Mouse (Mus musculus): Measurements from ENCODE around the gene Dolpp1. TPM values are rescaled to one million over a fixed set of nuclear protein-coding genes. Genes with fewer than 3 reads are reported as not detected.

The Dolpp1 gene
- total RNA-seq, 1 experiment: 55.6 TPM

DNA sequence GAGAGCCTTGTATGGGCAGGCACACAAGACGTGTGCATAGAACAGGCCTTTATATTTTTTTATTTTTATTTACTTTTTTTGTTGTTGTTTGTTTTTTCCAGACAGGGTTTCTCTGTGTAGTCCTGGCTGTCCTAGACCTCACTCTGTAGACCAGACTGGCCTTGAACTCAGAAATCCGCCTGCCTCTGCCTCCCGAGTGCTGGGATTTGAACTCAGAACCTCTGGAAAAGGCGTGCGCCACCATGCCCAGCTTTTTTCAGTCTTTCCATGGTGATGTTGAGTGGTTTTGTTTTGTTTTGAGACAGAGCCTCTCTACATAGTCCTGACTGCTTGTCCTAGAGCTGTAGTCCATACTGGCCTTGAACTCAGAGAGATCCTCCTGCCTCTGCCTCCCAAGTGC lies 19.3 kb upstream of the Dolpp1 start:
- Histone ChIP-seq H3K27ac (ENCODE audit: insufficient read depth, low read depth, low read length, poor library complexity, severe bottlenecking) (no peak overlapping the region), H3K9me3 (ENCODE audit: control insufficient read depth, insufficient read depth, low read depth, low read length) (no peaks in the 10 kb centered on the region), H3K36me3 (ENCODE audit: control insufficient read depth, insufficient read depth, low read length, poor library complexity, severe bottlenecking) (peaks cover 55% of the 10 kb centered on the region), H3K9ac (ENCODE audit: insufficient read depth, low read depth, low read length, poor library complexity, severe bottlenecking) (no peak overlapping the region), H3K4me1 (ENCODE audit: control insufficient read depth in 2 of 2, insufficient read depth in 2 of 2, low read length in 2 of 2, poor library complexity in 1 of 2) (no peaks in the 10 kb centered on the region), H3K4me3 (ENCODE audit: insufficient read depth in 1 of 2, low read depth in 1 of 2, low read length in 2 of 2, poor library complexity in 1 of 2, severe bottlenecking in 1 of 2) (no peak overlapping the region)
- TF ChIP-seq MAFK (IDR thresholded peaks at IDR 0.05; ENCODE audit: insufficient read depth, low read depth, low read length) (no peak), ZC3H11A (IDR thresholded peaks at IDR 0.05; ENCODE audit: borderline replicate concordance, low read depth, low read length) (no peak), HCFC1 (IDR thresholded peaks at IDR 0.05; ENCODE audit: borderline replicate concordance, insufficient read depth, low read length) (no peak), CHD2 (IDR thresholded peaks at IDR 0.05; ENCODE audit: low read depth, low read length) (no peak), ZNF384 (IDR thresholded peaks at IDR 0.05; ENCODE audit: low read depth, low read length) (no peak)
- in situ Hi-C loops (cut with MboI; ENCODE audit: low sequenced_read_pairs in 2 of 2, unreplicated experiment in 2 of 2): no loop called here
- DNase-seq (ENCODE audit: low read depth, low spot score): no peak

DNA sequence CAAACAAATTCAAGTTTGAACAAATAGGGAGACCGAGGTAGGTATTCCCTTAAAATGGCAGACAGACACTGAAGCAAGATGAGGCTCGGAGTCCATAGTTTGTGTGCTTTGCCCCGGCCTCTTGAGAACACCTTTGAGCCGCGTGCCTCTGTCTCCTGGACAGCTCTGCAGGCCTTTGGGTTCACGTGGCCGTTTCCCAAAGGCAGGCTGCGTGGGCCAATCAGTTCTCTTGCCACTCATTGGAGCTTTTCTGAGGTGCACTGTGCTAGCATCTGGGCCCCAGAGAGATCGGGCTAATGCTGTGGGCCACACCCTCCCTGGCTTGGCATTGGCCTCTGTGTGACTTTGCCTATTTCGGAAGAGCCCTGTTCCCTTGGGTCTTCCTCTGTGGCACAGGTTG lies 16.2 kb upstream of the Dolpp1 start:
- H3K4me1 ChIP-seq (ENCODE audit: control insufficient read depth in 2 of 2, insufficient read depth in 2 of 2, low read length in 2 of 2, poor library complexity in 1 of 2): no peaks in the 10 kb centered on the region
- H3K27ac ChIP-seq (ENCODE audit: insufficient read depth, low read depth, low read length, poor library complexity, severe bottlenecking): no peak overlapping the region
- in situ Hi-C loops (cut with MboI; ENCODE audit: low sequenced_read_pairs in 2 of 2, unreplicated experiment in 2 of 2): no loop called here
- H3K36me3 ChIP-seq (ENCODE audit: control insufficient read depth, insufficient read depth, low read length, poor library complexity, severe bottlenecking): peaks cover 49% of the 10 kb centered on the region
- TF ChIP-seq ZNF384 (IDR thresholded peaks at IDR 0.05; ENCODE audit: low read depth, low read length) (no peak), CHD2 (IDR thresholded peaks at IDR 0.05; ENCODE audit: low read depth, low read length) (no peak), HCFC1 (IDR thresholded peaks at IDR 0.05; ENCODE audit: borderline replicate concordance, insufficient read depth, low read length) (no peak), MAFK (IDR thresholded peaks at IDR 0.05; ENCODE audit: insufficient read depth, low read depth, low read length) (no peak), ZC3H11A (IDR thresholded peaks at IDR 0.05; ENCODE audit: borderline replicate concordance, low read depth, low read length) (no peak)
- H3K9me3 ChIP-seq (ENCODE audit: control insufficient read depth, insufficient read depth, low read depth, low read length): no peaks in the 10 kb centered on the region
- H3K4me3 ChIP-seq (ENCODE audit: insufficient read depth in 1 of 2, low read depth in 1 of 2, low read length in 2 of 2, poor library complexity in 1 of 2, severe bottlenecking in 1 of 2): no peak overlapping the region
- H3K9ac ChIP-seq (ENCODE audit: insufficient read depth, low read depth, low read length, poor library complexity, severe bottlenecking): no peak overlapping the region
- DNase-seq (ENCODE audit: low read depth, low spot score): no peak

DNA sequence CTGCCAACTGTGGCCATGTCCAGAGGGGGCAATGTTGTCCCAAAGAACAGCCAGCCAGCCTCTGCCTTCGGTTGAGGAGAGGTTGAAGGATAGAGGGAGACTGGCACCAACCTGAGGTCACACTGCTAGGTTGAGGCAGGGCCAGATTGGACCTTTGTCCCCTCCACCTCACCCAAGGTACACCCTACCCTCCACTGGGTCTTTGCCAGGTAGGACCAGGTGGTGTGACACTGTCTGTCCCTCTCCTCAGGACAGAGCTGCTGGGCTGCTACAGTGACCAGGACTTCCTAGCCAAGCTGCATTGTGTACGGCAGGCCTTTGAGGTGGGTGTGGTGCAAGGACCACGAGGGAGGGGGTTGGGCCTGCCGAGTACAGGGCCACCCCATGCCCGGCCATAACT lies 14.3 kb upstream of the Dolpp1 start:
- Histone ChIP-seq H3K4me1 (ENCODE audit: control insufficient read depth in 2 of 2, insufficient read depth in 2 of 2, low read length in 2 of 2, poor library complexity in 1 of 2) (no peaks in the 10 kb centered on the region), H3K9me3 (ENCODE audit: control insufficient read depth, insufficient read depth, low read depth, low read length) (no peaks in the 10 kb centered on the region), H3K9ac (ENCODE audit: insufficient read depth, low read depth, low read length, poor library complexity, severe bottlenecking) (no peak overlapping the region), H3K27ac (ENCODE audit: insufficient read depth, low read depth, low read length, poor library complexity, severe bottlenecking) (no peak overlapping the region), H3K36me3 (ENCODE audit: control insufficient read depth, insufficient read depth, low read length, poor library complexity, severe bottlenecking) (peaks cover 51% of the 10 kb centered on the region), H3K4me3 (ENCODE audit: insufficient read depth in 1 of 2, low read depth in 1 of 2, low read length in 2 of 2, poor library complexity in 1 of 2, severe bottlenecking in 1 of 2) (no peak overlapping the region)
- in situ Hi-C loops (cut with MboI; ENCODE audit: low sequenced_read_pairs in 2 of 2, unreplicated experiment in 2 of 2): no loop called here
- TF ChIP-seq CHD2 (IDR thresholded peaks at IDR 0.05; ENCODE audit: low read depth, low read length) (no peak), HCFC1 (IDR thresholded peaks at IDR 0.05; ENCODE audit: borderline replicate concordance, insufficient read depth, low read length) (no peak), ZC3H11A (IDR thresholded peaks at IDR 0.05; ENCODE audit: borderline replicate concordance, low read depth, low read length) (no peak)
- DNase-seq (ENCODE audit: low read depth, low spot score): no peak

DNA sequence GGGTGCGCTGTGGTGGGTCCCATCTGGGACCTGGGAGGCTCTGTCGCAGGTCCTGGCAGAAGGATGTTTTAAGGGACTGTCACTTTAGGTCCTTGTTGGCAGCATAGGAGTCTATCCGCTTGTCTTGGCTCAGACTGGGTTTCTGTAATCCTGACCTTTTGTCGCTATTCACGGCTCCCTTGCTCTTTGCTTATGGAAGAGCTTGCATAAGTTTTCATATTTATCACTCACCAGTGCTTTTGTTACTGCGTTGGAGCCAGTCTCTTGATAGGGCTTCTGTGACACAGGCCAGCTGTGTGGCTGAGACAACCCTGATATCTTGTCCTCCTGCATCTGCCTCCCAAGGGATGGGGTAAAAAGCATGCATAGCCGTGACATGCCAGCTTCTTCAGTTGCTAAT lies 12.7 kb upstream of the Dolpp1 start:
- Histone ChIP-seq H3K27ac (ENCODE audit: insufficient read depth, low read depth, low read length, poor library complexity, severe bottlenecking) (no peak overlapping the region), H3K9ac (ENCODE audit: insufficient read depth, low read depth, low read length, poor library complexity, severe bottlenecking) (no peak overlapping the region), H3K9me3 (ENCODE audit: control insufficient read depth, insufficient read depth, low read depth, low read length) (no peaks in the 10 kb centered on the region), H3K4me1 (ENCODE audit: control insufficient read depth in 2 of 2, insufficient read depth in 2 of 2, low read length in 2 of 2, poor library complexity in 1 of 2) (no peaks in the 10 kb centered on the region), H3K4me3 (ENCODE audit: insufficient read depth in 1 of 2, low read depth in 1 of 2, low read length in 2 of 2, poor library complexity in 1 of 2, severe bottlenecking in 1 of 2) (no peak overlapping the region), H3K36me3 (ENCODE audit: control insufficient read depth, insufficient read depth, low read length, poor library complexity, severe bottlenecking) (peaks cover 47% of the 10 kb centered on the region)
- no peak for TF ChIP-seq ZNF384 (IDR thresholded peaks at IDR 0.05; ENCODE audit: low read depth, low read length)
- no peak for TF ChIP-seq CHD2 (IDR thresholded peaks at IDR 0.05; ENCODE audit: low read depth, low read length)
- no peak for TF ChIP-seq ZC3H11A (IDR thresholded peaks at IDR 0.05; ENCODE audit: borderline replicate concordance, low read depth, low read length)
- no peak for TF ChIP-seq HCFC1 (IDR thresholded peaks at IDR 0.05; ENCODE audit: borderline replicate concordance, insufficient read depth, low read length)
- no peak for TF ChIP-seq MAFK (IDR thresholded peaks at IDR 0.05; ENCODE audit: insufficient read depth, low read depth, low read length)
- no peak for DNase-seq (ENCODE audit: low read depth, low spot score)
- in situ Hi-C loops (cut with MboI; ENCODE audit: low sequenced_read_pairs in 2 of 2, unreplicated experiment in 2 of 2): no loop called here
